Mouse (Mus musculus): ENCODE data around the gene Gm6592.
"Not testable (repeated sequence)": the region's sequence is repeated elsewhere in the genome, so short reads cannot be mapped to it uniquely, and the experiment has no call there.

Gm6592 gene

DNA sequence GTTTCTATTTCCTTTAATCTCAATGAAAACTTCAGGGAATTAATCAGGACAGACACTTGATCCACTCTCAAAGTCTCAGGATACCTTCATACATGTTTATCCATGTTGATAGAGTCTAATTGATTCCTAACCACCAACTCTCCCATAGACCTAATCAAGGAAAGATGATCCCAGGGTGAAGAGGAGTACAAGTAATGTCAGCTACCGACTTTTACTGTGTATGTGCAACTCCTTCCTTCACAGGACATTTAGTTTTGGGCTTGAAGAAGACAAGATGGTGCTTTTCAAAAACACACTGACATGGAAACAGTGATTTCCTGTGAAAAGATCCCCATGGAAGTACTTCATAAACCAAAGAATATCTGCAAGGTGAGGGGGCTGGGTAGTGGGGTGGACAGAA lies at the start of gene Gm6592:
Gene Gm6592, plus strand, starts transcription at position 301 of the 400 bp plus-strand sequence.
- in situ Hi-C loops (cut with MboI, MseI), result no loop called here

GRCm38 (mm10) chrX:8803391-8803790 lies 40.4 kb upstream of the Gm6592 start, which contains the start of gene Ssxb5:
Ssxb5 (plus strand) TSS chrX:8803691.
- in situ Hi-C loops (cut with MboI, MseI), result not testable (repeated sequence)

GRCm38 (mm10) chrX:8832043-8832442 lies 11.8 kb upstream of the Gm6592 start:
- in situ Hi-C loops (cut with MboI, MseI), result no loop called here

GRCm38 (mm10) chrX:8852486-8852885 lies 8.7 kb downstream of the Gm6592 start:
- in situ Hi-C loops (cut with MboI, MseI), result no loop called here

GRCm38 (mm10) chrX:8864331-8864730 lies 20.5 kb downstream of the Gm6592 start:
- in situ Hi-C loops (cut with MboI, MseI), result not testable (repeated sequence)

DNA sequence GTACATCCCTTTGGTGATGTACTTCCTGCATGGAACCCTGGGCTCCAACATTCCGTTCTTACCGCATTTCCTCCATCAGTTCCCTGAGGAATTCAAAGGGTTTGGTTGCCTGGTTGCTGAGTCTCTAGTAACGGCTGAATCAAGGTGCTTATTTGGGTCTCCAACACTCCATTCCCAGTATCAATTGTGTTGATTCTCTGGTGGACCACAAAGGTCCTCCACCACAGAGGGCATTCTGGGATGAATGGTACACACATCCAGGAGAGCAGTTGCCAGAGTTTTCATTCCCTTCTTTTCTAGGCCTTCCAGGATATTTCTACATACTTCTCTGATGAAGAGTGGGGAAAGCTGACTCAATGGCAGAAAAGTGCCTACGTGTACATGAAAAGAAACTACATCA lies 30.2 kb downstream of the Gm6592 start, which contains the start of gene Gm5751:
Gene Gm5751, plus strand, starts transcription at position 301 of the 400 bp plus-strand sequence.
- in situ Hi-C loops (cut with MboI, MseI), result not testable (repeated sequence)

GRCm38 (mm10) chrX:8884336-8884735 lies 40.5 kb downstream of the Gm6592 start:
- in situ Hi-C loops (cut with MboI, MseI), result no loop called here

GRCm38 (mm10) chrX:8891975-8892342 lies 48.2 kb downstream of the Gm6592 start:
- in situ Hi-C loops (cut with MboI, MseI), result no loop called here

GRCm38 (mm10) chrX:8892343-8893155 lies 48.8 kb downstream of the Gm6592 start, which contains the start of gene B630019K06Rik:
B630019K06Rik (plus strand) TSS chrX:8892382.
- in situ Hi-C loops (cut with MboI, MseI), result no loop called here

DNA sequence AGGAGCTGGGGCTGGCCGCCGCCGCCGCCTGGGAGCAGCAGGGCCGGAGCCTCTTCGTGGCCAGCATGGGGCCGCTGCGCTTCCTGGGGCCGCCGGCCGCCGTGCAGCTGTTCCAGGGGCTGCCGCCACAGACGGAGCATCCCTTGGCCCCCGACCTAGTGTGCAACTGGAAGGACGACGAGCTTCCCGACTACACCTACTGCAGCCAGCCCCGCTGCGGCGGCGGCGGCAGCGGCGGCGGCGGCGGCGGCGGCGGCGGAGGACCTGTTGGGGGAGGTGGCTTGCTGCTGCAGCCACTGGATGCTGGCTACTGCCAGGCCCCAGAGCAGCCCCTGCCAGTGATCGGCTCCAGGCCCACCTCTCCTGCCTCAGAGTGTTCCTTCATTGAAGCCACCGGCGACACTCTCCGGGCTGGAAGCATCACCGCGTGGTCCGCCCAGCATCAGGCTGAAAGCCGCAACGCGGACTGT lies 49.4 kb downstream of the Gm6592 start:
- in situ Hi-C loops (cut with MboI, MseI), result no loop called here
